Mouse (Mus musculus): Measurements from ENCODE around the gene Itprip.

DNA sequence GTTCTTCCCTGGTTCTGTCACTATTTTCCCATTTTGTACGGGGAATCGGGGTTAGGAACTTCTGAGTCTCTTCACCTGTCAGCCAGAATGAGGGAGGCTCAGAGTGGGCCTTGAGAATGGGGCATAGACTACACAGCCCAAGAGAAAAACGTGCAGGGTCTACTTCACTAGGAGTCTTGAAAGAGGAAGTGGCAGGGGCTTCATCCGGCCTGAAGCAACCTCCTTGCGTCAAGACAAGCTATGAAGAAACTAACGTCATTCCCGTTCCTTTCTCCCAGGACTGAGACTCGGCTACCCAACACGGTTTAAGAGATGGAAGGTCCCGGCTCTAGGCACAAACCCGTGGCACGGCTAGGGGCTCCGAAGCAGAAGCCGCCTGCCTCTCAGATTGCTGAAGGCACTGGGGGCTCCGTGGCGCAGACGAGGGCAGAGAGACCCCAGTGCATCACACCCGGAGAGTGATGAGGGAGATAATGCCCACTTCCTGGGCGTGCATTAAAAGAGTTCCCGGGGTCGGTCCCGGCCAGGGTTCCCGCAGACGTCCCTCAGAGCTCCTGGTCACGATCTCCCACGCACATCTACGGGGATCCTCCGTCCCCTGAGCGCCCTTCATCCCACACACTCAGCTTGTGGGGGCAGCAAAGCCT, 521 bp downstream of the Itprip start:
- TF ChIP-seq CTCF (IDR thresholded peaks at IDR 0.05; ENCODE audit: low read depth, low read length) (no peak), GATA2 (IDR thresholded peaks at IDR 0.05; ENCODE audit: borderline replicate concordance, low read depth, low read length) (no peak)
